Mouse (Mus musculus) right cerebral cortex, postnatal 14 days (tissue): Measurements from ENCODE around the gene Map4k4.
A peak's percentile ranks its signal among the peaks of the same experiment; 100 is the strongest.

ENCODE experiments used
- DNase-seq: peaks from one replicate; pipeline ENCODE4 v3.0.0; 2022

Map4k4 gene

DNA sequence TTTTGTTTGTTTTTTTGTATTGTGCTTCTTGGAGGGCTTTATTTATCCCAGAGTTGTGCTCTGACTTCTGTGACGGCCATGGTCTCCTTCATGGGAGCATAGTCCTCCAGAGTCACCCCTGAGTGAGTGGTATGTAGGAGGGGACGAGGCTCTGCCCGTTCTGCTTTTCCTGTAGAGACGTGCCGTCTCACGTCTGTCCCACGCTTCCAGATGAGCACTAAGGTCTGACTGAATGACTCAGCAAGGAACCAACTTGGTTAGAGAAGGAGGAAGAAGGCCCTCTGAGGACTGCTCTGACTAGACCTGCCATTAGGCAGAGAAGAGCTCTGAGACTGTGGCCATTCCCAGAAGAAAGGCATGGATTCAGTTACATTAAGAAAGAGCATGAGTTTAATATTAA lies 68.3 kb downstream of the Map4k4 start:
- DNase-seq = no peak

- DNase-seq = no peak
These were observed 69.2 kb downstream of the Map4k4 start for GRCm38 (mm10) chr1:39969771-39970406.

GRCm38 (mm10) chr1:39972411-39972810 lies 71.7 kb downstream of the Map4k4 start:
- DNase-seq = no peak

- no peak for DNase-seq
These were observed 73.2 kb downstream of the Map4k4 start for GRCm38 (mm10) chr1:39973911-39974310.

DNA sequence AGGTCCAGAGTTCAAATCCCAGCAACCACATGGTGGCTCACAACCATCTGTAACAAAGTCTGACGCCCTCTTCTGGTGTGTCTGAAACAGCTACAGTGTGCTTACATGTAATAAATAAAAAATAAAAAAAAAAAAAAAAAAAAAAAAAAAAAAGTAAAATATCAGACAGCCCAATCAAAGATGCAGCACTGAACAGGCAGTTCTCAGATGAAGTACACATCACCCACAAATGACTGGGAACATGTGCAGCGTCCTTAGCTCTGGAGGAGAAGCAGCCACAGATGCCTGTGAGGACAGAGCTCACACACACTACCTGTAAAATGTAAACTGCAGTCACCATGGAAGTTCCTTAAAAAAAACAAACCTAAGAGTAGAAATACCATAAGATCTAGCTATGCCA lies 74.3 kb downstream of the Map4k4 start:
- no peak for DNase-seq

- no peak for DNase-seq
These were observed 75.4 kb downstream of the Map4k4 start for GRCm38 (mm10) chr1:39976107-39976506.

DNA sequence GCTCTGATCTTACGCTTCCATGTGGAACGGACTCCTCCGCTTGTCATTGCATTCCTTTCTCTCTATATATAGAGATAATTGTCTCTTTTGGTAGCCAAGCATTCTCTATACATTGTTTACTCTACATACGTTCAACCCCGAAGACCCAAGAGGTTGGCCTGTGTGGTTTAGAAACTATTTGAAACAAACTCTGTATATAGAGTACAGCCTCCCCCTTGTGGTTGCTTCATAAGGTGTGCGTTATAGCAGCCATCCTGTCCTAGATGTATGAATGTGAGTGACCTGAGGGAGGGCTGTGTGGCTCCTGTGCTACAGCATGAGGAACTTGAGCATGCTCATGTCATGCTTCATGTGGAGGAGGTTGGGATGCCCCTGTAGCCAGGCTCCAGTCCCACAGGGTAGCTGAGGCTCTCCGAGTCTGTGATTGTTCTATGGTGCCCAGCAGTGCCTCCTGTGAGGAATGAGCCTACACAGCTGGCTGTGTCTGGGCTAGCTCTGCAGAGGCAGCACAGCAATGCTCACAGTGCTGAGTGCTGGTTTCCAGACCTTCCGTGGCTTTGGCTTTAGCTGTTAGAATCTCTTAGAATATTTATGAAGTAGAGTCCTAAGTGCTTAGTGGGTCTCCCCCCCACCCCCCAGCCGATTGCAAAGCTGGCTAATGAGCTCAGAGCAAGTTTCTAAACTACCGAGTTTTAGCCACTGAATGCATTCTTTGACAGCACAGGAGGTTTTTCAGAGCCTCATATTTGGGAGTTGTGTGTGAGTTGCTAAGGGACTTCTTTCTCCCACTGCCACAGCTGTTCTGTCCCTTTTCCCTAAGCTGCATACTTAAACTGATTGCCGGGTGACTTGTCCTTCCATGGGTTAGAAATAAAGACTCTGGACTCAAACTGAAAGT lies 76.4 kb downstream of the Map4k4 start:
- DNase-seq = no peak

- no peak for DNase-seq
These were observed 78.2 kb downstream of the Map4k4 start for GRCm38 (mm10) chr1:39978781-39979486.

- no peak for DNase-seq
These were observed 79.9 kb downstream of the Map4k4 start for GRCm38 (mm10) chr1:39980314-39981290.

GRCm38 (mm10) chr1:39981970-39982369 lies 81.3 kb downstream of the Map4k4 start:
- no peak for DNase-seq

DNA sequence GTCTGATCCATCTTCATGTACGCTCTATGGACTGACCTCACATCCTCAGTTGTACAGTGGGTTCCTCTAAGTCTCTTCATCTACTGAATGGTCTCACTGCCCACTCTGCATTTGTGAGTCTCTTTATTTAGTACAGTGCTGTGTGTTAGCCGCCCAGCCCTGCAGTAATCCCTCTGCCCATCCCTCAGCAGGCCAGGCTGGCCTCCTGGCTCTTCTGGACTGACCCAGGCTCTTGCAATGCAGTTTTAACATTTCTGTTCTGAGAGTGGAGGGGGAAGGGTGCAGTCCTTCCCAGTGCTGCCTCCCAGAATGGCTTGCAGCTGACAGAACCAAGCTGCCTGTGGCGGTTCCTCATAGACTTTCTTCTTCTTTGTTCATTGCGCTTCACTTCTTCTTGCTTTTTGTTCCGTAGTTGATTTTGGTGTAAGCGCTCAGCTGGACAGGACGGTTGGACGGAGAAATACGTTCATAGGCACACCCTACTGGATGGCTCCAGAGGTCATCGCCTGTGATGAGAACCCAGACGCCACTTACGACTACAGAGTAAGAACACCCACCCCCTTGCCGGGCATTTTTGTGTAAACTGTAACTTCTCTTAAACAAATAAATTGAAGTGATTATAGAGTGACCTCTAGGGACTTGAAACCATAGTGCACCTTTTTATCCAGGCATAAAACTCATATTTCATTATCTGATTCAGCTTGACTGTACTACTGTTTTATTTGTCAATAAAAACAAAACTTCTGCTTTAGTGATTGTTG lies 82.2 kb downstream of the Map4k4 start:
- DNase-seq = no peak

DNA sequence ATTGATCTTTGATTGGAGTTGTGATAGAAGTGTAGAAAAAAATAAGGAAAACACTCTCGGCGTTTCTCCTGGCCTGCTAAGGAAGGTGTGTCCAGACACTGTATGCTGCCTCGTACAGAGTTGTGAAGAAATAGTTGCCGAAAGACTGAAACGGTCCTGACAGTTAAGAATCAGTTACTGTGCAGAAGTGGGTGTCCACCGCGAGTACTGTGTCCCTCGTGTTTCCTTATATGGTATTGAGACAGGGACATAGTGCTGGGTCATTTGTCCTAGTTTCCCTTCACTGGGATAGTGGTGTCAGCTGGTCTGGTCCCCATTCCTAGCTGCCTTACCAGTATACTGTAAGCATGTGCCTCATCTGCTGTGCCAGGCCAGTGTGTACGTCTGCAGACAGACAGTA lies 83.6 kb downstream of the Map4k4 start:
- no peak for DNase-seq

GRCm38 (mm10) chr1:39986820-39987219 lies 86.1 kb downstream of the Map4k4 start:
- no peak for DNase-seq

- DNase-seq = no peak
These were observed 88.1 kb downstream of the Map4k4 start for GRCm38 (mm10) chr1:39988841-39989240.

DNA sequence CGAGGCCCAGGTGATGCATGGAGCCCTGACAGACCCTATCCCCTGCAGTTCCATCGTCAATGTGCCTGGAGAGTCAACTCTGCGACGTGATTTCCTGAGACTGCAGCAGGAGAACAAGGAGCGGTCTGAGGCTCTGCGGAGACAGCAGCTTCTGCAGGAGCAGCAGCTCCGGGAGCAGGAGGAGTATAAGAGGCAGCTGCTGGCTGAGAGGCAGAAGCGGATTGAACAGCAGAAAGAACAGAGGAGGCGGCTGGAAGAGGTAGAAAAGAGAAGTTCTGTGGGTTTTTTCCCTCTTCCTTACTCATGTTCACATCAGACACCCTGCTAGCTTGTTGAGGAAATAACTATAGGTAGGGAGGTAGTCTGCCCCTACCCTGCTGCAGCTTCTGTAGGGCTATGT lies 89.3 kb downstream of the Map4k4 start:
- DNase-seq = no peak

GRCm38 (mm10) chr1:39993921-39994320 lies 93.2 kb downstream of the Map4k4 start:
- no peak for DNase-seq

GRCm38 (mm10) chr1:39995593-39995992 lies 94.9 kb downstream of the Map4k4 start:
- no peak for DNase-seq

- DNase-seq = peak; percentile 34
These were observed 99.8 kb downstream of the Map4k4 start for GRCm38 (mm10) chr1:40000476-40000875.

GRCm38 (mm10) chr1:40000899-40001298 lies 100.2 kb downstream of the Map4k4 start:
- peak; percentile 40 for DNase-seq

- DNase-seq = no peak
These were observed 101.5 kb downstream of the Map4k4 start for GRCm38 (mm10) chr1:40002129-40002727.

DNA sequence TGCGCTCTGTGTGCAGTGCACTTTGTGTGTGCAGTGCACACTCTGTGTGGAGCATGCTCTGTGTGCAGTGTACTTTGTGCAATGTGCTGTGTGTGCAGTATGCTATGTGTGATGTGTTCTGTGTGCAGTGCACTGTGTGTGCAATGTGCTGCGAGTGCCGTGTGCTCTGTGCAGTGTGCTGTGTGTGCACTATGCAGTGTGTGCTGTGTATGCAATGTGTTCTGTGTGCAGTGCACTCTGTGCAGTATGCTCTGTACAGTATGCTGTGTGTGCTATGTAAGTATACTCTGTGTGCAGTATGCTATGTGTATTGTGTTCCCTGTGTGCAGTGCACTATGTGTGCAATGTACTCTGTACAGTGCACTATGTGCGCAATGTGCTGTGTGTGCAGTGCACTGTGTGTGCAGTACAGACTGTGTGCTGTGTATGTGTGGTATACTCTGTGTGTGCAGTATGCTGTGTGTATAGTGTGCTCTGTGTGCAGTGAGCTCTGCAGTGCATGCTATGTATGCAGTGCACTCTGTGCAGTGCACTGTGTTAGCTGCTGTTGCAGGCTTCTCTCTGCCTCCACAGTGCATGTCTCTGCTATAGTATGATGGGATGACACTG lies 105.4 kb downstream of the Map4k4 start:
- no peak for DNase-seq
